Mouse (Mus musculus) myocyte (in vitro differentiated cells): ENCODE results near the gene Ltc4s. TPM values are rescaled to one million over a fixed set of nuclear protein-coding genes. Genes with fewer than 3 reads are reported as not detected.
A peak's percentile ranks its signal among the peaks of the same experiment; 100 is the strongest.

Experiments
- H3K27me3 ChIP-seq: one replicate; pipeline ENCODE4 v1.6.1; 2011; ENCODE audit not compliant: control insufficient read depth, insufficient read depth, insufficient read length
- H3K36me3 ChIP-seq: one replicate; pipeline ENCODE4 v1.6.1; 2011; ENCODE audit not compliant: control insufficient read depth, insufficient read depth
- H3K4me2 ChIP-seq: one replicate; pipeline ENCODE4 v1.6.1; 2011; ENCODE audit warnings: low read depth, control low read depth
- H3K4me3 ChIP-seq: one replicate; pipeline ENCODE4 v1.5.1; 2011; ENCODE audit warnings: mild to moderate bottlenecking, control low read depth, moderate library complexity
- H3K79me2 ChIP-seq: one replicate; pipeline ENCODE4 v1.6.1; 2011; ENCODE audit not compliant: control insufficient read depth, insufficient read depth
- H3ac ChIP-seq: one replicate; pipeline ENCODE4 v1.6.1; 2011; ENCODE audit not compliant: control insufficient read depth, insufficient read length
- CEBPB ChIP-seq: IDR thresholded peaks from 2 replicates; pipeline ENCODE4 v1.6.1; 2011; ENCODE audit warnings: mild to moderate bottlenecking, moderate library complexity; ENCODE audit not compliant: poor library complexity, insufficient read depth, severe bottlenecking
- E2F4 ChIP-seq: IDR thresholded peaks from one replicate; pipeline ENCODE4 v1.6.1; 2011; ENCODE audit warnings: mild to moderate bottlenecking, control low read depth, moderate library complexity; ENCODE audit not compliant: insufficient read depth
- MAX ChIP-seq: IDR thresholded peaks from one replicate; pipeline ENCODE4 v1.6.1; 2011; ENCODE audit warnings: low read depth, mild to moderate bottlenecking, control low read depth
- MYOD1 ChIP-seq, 3 experiments: IDR thresholded peaks; one replicate each; pipeline ENCODE4 v1.6.1; 2011; ENCODE audit warnings: control low read depth in 2 of 3, low read depth in 2 of 3, mild to moderate bottlenecking in 2 of 3, moderate library complexity in 1 of 3; ENCODE audit not compliant: insufficient read length in 2 of 3, control insufficient read depth in 1 of 3
- MYOG ChIP-seq, 3 experiments: IDR thresholded peaks; one replicate each; pipeline ENCODE4 v1.6.1; 2011; ENCODE audit warnings: control low read depth in 2 of 3, low read depth in 2 of 3, mild to moderate bottlenecking in 2 of 3; ENCODE audit not compliant: insufficient read length in 2 of 3, control insufficient read depth in 1 of 3, insufficient read depth in 1 of 3
- POLR2A ChIP-seq: IDR thresholded peaks from one replicate; pipeline ENCODE4 v1.6.1; 2011; ENCODE audit warnings: low read depth, mild to moderate bottlenecking, control low read depth, moderate library complexity; ENCODE audit not compliant: insufficient read length
- POLR2AphosphoS2 ChIP-seq: IDR thresholded peaks from one replicate; pipeline ENCODE4 v1.6.1; 2011; ENCODE audit warnings: low read depth, control low read depth; ENCODE audit not compliant: insufficient read length
- REST ChIP-seq: IDR thresholded peaks from one replicate; pipeline ENCODE4 v1.6.1; 2011; ENCODE audit warnings: mild to moderate bottlenecking, control low read depth, moderate library complexity; ENCODE audit not compliant: insufficient read depth, insufficient read length
- SRF ChIP-seq: IDR thresholded peaks from one replicate; pipeline ENCODE4 v1.6.1; 2011; ENCODE audit warnings: low read depth; ENCODE audit not compliant: control insufficient read depth, insufficient read length
- TCF12 ChIP-seq: IDR thresholded peaks from one replicate; pipeline ENCODE4 v1.6.1; 2011; ENCODE audit warnings: mild to moderate bottlenecking, control low read depth; ENCODE audit not compliant: poor library complexity, insufficient read depth, severe bottlenecking
- TCF3 ChIP-seq: IDR thresholded peaks from one replicate; pipeline ENCODE4 v1.6.1; 2011; ENCODE audit warnings: low read depth, control low read depth; ENCODE audit not compliant: insufficient read length
- USF1 ChIP-seq: IDR thresholded peaks from one replicate; pipeline ENCODE4 v1.6.1; 2011; ENCODE audit warnings: low read depth, mild to moderate bottlenecking, control low read depth, moderate library complexity
- polyA plus RNA-seq: library from polyadenylated mRNA; unstranded; fragments of >200 nt; fragmentation: generic; extraction: Trizol; gene quantifications from one replicate; pipeline ENCODE4 v1.2.1, GENCODE M21; 2012; ENCODE audit warnings: missing spikeins

Ltc4s gene
- polyA plus RNA-seq, 1 experiment = 1.8 TPM

DNA sequence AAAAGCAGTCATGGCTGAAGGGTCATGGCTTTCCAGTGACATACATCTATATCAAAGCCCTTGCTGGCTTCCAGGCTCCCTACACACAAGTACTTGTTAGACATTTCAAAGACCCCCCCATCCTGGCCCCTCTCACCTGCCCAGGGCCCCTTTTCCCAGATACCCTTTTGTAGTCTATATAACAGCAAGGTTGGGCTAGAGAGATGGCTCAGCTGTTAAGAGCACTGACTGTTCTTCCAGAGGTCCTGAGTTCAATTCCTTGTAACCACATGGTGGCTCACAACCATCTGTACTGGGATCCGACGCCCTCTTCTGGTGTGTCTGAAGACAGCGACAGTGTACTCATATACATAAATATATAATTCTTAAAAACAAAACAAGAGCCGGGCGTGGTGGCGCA, 23.8 kb downstream of the Ltc4s start:
- no peak overlapping the region for H3K4me2 ChIP-seq
- TF ChIP-seq MYOG (IDR thresholded peaks at IDR 0.05; ENCODE audit: control insufficient read depth in 1 of 3, insufficient read depth in 1 of 3, insufficient read length in 2 of 3, low read depth in 2 of 3) = no peak
- TF ChIP-seq REST = no peak
- no peak for TF ChIP-seq USF1
- TF ChIP-seq POLR2A = no peak
- TF ChIP-seq SRF = no peak
- TF ChIP-seq MYOD1 (IDR thresholded peaks at IDR 0.05; ENCODE audit: control insufficient read depth in 1 of 3, insufficient read length in 2 of 3, low read depth in 2 of 3) = no peak
- TF ChIP-seq E2F4 = no peak
- TF ChIP-seq CEBPB = no peak
- TF ChIP-seq MAX = no peak
- TF ChIP-seq TCF12 = no peak
- no peak for TF ChIP-seq POLR2AphosphoS2
- TF ChIP-seq TCF3 = no peak
- H3K4me3 ChIP-seq = no peak overlapping the region
- H3ac ChIP-seq = no peak overlapping the region
- H3K27me3 ChIP-seq = no peaks in the 10 kb centered on the region
- H3K36me3 ChIP-seq = no peaks in the 10 kb centered on the region
- H3K79me2 ChIP-seq = peaks cover 9% of the 10 kb centered on the region

DNA sequence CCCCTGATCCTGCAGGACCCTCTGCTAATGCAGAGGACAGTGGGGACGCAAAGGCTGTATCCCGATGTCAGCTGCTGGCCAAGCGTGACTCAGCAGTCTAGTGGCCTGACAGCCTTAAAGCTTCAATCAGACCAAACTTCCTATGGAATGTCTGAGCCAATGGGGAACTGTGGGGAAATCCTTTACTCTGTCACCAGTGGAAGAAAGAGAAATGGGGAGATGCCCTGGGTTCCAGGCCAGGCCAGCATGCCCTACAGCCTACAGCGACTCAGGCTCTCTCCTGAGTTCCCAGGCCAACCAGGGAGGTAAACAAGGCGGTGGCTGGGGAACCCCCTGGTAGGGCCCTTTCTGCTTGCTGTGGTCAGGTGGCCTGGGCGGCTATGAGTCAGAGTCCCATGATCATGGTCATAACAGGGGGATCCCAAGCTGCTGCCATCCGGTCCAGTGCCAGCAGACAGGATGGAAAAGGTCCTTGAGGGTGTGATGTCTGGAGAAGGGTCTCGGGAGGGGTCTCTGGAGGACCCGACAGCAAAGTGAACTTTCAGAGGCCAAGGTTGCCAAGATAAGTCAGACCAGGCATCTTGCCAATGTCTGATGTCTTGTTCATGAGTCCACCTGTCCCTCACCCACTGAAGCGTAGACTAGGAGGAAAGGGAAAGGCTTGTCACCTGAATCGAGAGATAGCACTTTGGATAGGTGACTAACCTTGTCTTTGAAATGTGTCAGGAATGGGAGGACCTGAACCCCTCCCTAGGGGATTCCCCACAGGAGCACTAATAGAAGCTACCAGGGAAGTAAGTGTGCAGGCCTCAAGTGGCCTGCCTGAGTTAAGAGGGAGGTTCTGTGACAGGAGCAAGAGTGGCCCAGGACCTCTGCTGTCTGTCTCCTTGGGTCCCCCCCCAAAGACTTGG, 25.3 kb downstream of the Ltc4s start:
- Histone ChIP-seq H3K27me3 (no peaks in the 10 kb centered on the region), H3K79me2 (peaks cover 24% of the 10 kb centered on the region), H3K36me3 (peaks cover 8% of the 10 kb centered on the region), H3K4me3 (no peak overlapping the region), H3ac (no peak overlapping the region), H3K4me2 (peak overlapping the region; percentile 89)
- TF ChIP-seq E2F4 = no peak
- peak; percentile 93 for TF ChIP-seq USF1
- TF ChIP-seq MYOG (IDR thresholded peaks at IDR 0.05; ENCODE audit: control insufficient read depth in 1 of 3, insufficient read depth in 1 of 3, insufficient read length in 2 of 3, low read depth in 2 of 3) = peak in 2 of 3 experiments; percentile 20 to 70
- peak; percentile 59 for TF ChIP-seq POLR2A
- no peak for TF ChIP-seq CEBPB
- no peak for TF ChIP-seq MAX
- no peak for TF ChIP-seq TCF3
- peak; percentile 54 for TF ChIP-seq TCF12
- TF ChIP-seq REST = no peak
- TF ChIP-seq POLR2AphosphoS2 = peak; percentile 66
- TF ChIP-seq MYOD1 (IDR thresholded peaks at IDR 0.05; ENCODE audit: control insufficient read depth in 1 of 3, insufficient read length in 2 of 3, low read depth in 2 of 3) = peak in 2 of 3 experiments; percentile 64 to 78
- TF ChIP-seq SRF = no peak

DNA sequence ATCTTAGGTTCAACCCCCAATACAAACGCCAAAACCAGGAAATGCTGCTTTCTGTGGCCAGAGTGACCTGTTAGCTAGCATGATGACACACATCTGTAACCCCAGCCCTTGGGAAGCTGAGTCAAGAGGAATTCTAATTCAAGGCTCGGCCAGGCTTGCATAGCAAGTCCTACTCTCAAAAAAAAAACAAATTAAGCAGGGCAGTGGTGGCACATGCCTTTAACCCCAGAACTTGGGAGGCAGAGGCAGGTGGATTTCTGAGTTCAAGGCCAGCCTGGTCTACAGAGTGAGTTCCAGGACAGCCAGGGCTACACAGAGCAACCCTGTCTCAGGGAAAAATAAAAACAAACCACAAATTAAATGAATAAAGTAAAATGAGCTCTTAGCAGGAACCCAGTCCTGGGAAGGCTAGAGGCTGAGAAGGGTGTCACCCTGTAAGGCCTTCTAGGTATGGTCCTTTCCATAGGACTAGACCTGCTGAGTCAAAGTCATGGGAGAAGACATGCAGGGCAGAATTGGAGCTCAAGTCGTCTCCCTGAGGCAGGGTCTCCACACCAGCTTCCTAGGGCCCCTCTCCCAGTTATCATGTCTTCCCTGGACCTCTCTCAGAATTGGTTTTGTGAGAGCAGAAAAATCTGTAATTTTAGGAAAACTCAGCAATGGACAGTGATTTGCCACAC, 26.2 kb downstream of the Ltc4s start:
- Histone ChIP-seq H3K4me3 (no peak overlapping the region), H3K79me2 (peaks cover 33% of the 10 kb centered on the region), H3K27me3 (no peaks in the 10 kb centered on the region), H3K36me3 (peaks cover 14% of the 10 kb centered on the region), H3ac (no peak overlapping the region), H3K4me2 (peak overlapping the region; percentile 89)
- TF ChIP-seq TCF3 (no peak), MYOD1 (IDR thresholded peaks at IDR 0.05; ENCODE audit: control insufficient read depth in 1 of 3, insufficient read length in 2 of 3, low read depth in 2 of 3) (no peak), POLR2A (peak; percentile 28), POLR2AphosphoS2 (no peak), USF1 (no peak), MYOG (IDR thresholded peaks at IDR 0.05; ENCODE audit: control insufficient read depth in 1 of 3, insufficient read depth in 1 of 3, insufficient read length in 2 of 3, low read depth in 2 of 3) (no peak), MAX (no peak), REST (no peak), E2F4 (no peak), CEBPB (peak; percentile 98), SRF (no peak), TCF12 (no peak)

DNA sequence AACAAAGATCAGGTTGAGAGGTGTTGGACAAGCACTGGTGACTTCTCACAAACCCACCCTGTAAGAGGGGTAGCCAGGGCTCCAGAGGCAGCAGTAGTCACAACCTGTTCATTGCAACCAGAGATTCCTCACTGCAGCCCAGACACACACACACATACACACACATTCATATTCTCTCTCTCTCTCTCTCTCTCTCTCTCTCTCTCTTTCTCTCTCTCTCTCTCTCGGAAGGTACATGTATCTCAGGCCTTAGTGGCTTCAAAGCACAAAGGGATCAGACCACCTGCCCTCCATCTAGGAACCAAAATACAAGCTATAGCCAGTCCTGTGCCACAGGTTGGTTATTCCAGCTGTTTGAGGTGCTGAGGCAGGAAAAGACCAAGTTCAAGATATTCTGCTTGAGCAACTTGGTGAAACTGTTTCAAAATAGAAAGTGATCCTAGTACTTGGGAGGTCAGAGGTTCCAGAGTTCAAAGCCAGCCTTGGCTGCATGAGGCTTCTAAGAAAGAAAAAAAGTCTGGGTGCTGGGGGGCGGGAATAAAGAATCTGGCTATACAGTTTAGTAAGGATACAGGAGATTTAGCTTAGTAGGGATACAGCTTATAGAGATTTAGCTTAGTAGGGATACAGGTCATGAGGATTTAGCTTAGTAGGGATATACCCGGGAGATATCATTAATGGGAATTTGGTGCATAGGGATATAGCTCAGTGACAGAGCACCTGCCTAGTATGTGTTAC, 26.9 kb downstream of the Ltc4s start:
- H3K27me3 ChIP-seq = no peaks in the 10 kb centered on the region
- TF ChIP-seq TCF12 = no peak
- TF ChIP-seq MAX = no peak
- TF ChIP-seq USF1 = no peak
- peaks cover 40% of the 10 kb centered on the region for H3K79me2 ChIP-seq
- peak overlapping the region; percentile 86 for H3K4me3 ChIP-seq
- peaks cover 22% of the 10 kb centered on the region for H3K36me3 ChIP-seq
- H3ac ChIP-seq = peak overlapping the region; percentile 29
- H3K4me2 ChIP-seq = peak overlapping the region; percentile 80
